Mouse (Mus musculus) forebrain, postnatal 0 days (tissue): ENCODE data around the gene Unc45b. TPM values are rescaled to one million over a fixed set of nuclear protein-coding genes. Genes with fewer than 3 reads are reported as not detected.
"Not testable (repeated sequence)": the region's sequence is repeated elsewhere in the genome, so short reads cannot be mapped to it uniquely, and the experiment has no call there.

Experiments
- ATAC-seq: fragments of 200-750 bp; cut with Nextera tagmentation; 2 replicates; pipeline ENCODE4 v1.8.0; 2017; ENCODE audit warnings: mild to moderate bottlenecking, moderate library complexity
- DNase-seq: peaks from one replicate; pipeline ENCODE4 v3.0.0-alpha.2; 2015
- H3K27ac ChIP-seq: fragments of 300-500 bp; sonication (generic); 2 replicates; pipeline ENCODE4 v1.5.1; 2014; ENCODE audit warnings: low read depth, mild to moderate bottlenecking, antibody characterized with exemption, low read length, moderate library complexity, mixed read lengths
- H3K27me3 ChIP-seq: fragments of 300-500 bp; sonication (generic); 2 replicates; pipeline ENCODE4 v1.6.1; 2014; ENCODE audit warnings: mild to moderate bottlenecking, low read length, mixed read lengths; ENCODE audit not compliant: insufficient read depth
- H3K36me3 ChIP-seq: fragments of 300-500 bp; sonication (generic); 2 replicates; pipeline ENCODE4 v1.6.1; 2014; ENCODE audit warnings: mild to moderate bottlenecking, moderate library complexity; ENCODE audit not compliant: insufficient read depth
- H3K4me1 ChIP-seq: fragments of 300-500 bp; sonication (generic); 2 replicates; pipeline ENCODE4 v1.6.1; 2014; ENCODE audit warnings: antibody characterized with exemption; ENCODE audit not compliant: insufficient read depth
- H3K4me2 ChIP-seq: fragments of 300-500 bp; sonication (generic); 2 replicates; pipeline ENCODE4 v1.6.1; 2014; ENCODE audit warnings: low read depth, mild to moderate bottlenecking, moderate library complexity
- H3K4me3 ChIP-seq: fragments of 300-500 bp; sonication (generic); 2 replicates; pipeline ENCODE4 v1.5.1; 2014; ENCODE audit warnings: low read depth, low read length, mixed read lengths
- H3K9ac ChIP-seq: fragments of 300-500 bp; sonication (generic); 2 replicates; pipeline ENCODE4 v1.6.1; 2014; ENCODE audit warnings: mild to moderate bottlenecking
- H3K9me3 ChIP-seq: fragments of 300-500 bp; sonication (generic); 2 replicates; pipeline ENCODE4 v1.6.1; 2016; ENCODE audit warnings: low read length
- CTCF ChIP-seq: sonication (generic); IDR thresholded peaks from 2 replicates; pipeline ENCODE4 v1.5.1; 2016; ENCODE audit warnings: antibody characterized with exemption, control low read depth, low read depth
- WGBS: fragments of 180-500 bp; shearing (Covaris S2); extraction: QIAGEN DNeasy Blood & Tissue Kit; methylation state at CpG from one replicate; pipeline ENCODE4 v1.1.7; 2014; 5-methylcytosine and 5-hydroxymethylcytosine counted together
- polyA plus RNA-seq: library from polyadenylated mRNA; unstranded; fragments of >200 nt; fragmentation: Nextera tagmentation; extraction: Ambion mirVana; gene quantifications from 2 replicates; pipeline ENCODE4 v1.2.1, GENCODE M21; 2015
- total RNA-seq: library from RNA; depleted of rRNA; stranded (reverse); fragments of >200 nt; gene quantifications from 2 replicates; pipeline ENCODE4 v1.2.3, GENCODE M21; 2014

Gene Unc45b
- total and polyA plus RNA-seq, 2 experiments from 2014 or later = 1.4 to 2.4 TPM

GRCm38 (mm10) chr11:82907651-82908607 is 2.4 kb upstream of the Unc45b start, which contains the start of gene Nle1:
Gene Nle1 (minus strand): TSS chr11:82908411.
- WGBS = 2% methylated on average over 72 of the region's 73 CpGs
- Histone ChIP-seq H3K36me3 (peaks cover 28% of the 10 kb centered on the region), H3K27me3 (no peaks in the 10 kb centered on the region), H3K9ac (peak within 1 kb of the TSS; percentile 77), H3K4me3 (peak within 1 kb of the TSS; percentile 73), H3K4me1 (no peaks in the 10 kb centered on the region), H3K4me2 (peak within 1 kb of the TSS; percentile 72), H3K9me3 (no peaks in the 10 kb centered on the region), H3K27ac (peak within 1 kb of the TSS; percentile 59; the same call in 1 of the 2 replicates)
- peak; percentile 98 for TF ChIP-seq CTCF
- ATAC-seq (peak; percentile 98), DNase-seq (peak; percentile 95)

- DNase-seq (no peak), ATAC-seq (no peak)
- WGBS = 64% methylated on average over 10 of the region's 10 CpGs
These were observed 1.8 kb upstream of the Unc45b start for GRCm38 (mm10) chr11:82908608-82908989.

GRCm38 (mm10) chr11:82910679-82911389 is 484 bp downstream of the Unc45b start:
- ATAC-seq (no peak), DNase-seq (no peak)
- H3K27me3 ChIP-seq = no peaks in the 10 kb centered on the region
- no peak overlapping the region for H3K27ac ChIP-seq
- H3K4me3 ChIP-seq = no peak overlapping the region
- no peak overlapping the region for H3K4me2 ChIP-seq
- H3K36me3 ChIP-seq = 0 out of 2 replicates have a peak, but pooled peaks cover 2% of the 10 kb centered on the region
- TF ChIP-seq CTCF = no peak
- 83% methylated on average over 11 of the region's 11 CpGs for WGBS
- H3K9ac ChIP-seq = no peak overlapping the region
- no peaks in the 10 kb centered on the region for H3K9me3 ChIP-seq
- no peaks in the 10 kb centered on the region for H3K4me1 ChIP-seq

More at GRCm38 (mm10) chr11:82908608-82908989, 1.8 kb upstream of the Unc45b start:
- TF ChIP-seq CTCF = no peak
- H3K4me1 ChIP-seq = no peaks in the 10 kb centered on the region
- H3K9me3 ChIP-seq = no peaks in the 10 kb centered on the region
- H3K4me2 ChIP-seq = peak overlapping the region; percentile 72
- peak overlapping the region; percentile 73; the same call in 1 of the 2 replicates for H3K4me3 ChIP-seq
- 0 out of 2 replicates have a peak overlapping the region, but pooled peaks have one; percentile 77 for H3K9ac ChIP-seq
- no peak overlapping the region for H3K27ac ChIP-seq
- H3K36me3 ChIP-seq = peaks cover 24% of the 10 kb centered on the region
- H3K27me3 ChIP-seq = no peaks in the 10 kb centered on the region

GRCm38 (mm10) chr11:82914711-82915352 is 4.5 kb downstream of the Unc45b start:
- DNase-seq (peak; percentile 89), ATAC-seq (peak; percentile 84)
- peak overlapping the region; percentile 37 for H3K4me2 ChIP-seq
- H3K36me3 ChIP-seq = no peaks in the 10 kb centered on the region
- TF ChIP-seq CTCF = peak; percentile 99
- H3K27me3 ChIP-seq = 0 out of 2 replicates have a peak, but pooled peaks cover under 1% of the 10 kb centered on the region
- no peak overlapping the region for H3K27ac ChIP-seq
- no peaks in the 10 kb centered on the region for H3K9me3 ChIP-seq
- H3K4me3 ChIP-seq = no peak overlapping the region
- WGBS = 8% methylated on average over 16 of the region's 16 CpGs
- no peak overlapping the region for H3K9ac ChIP-seq
- no peaks in the 10 kb centered on the region for H3K4me1 ChIP-seq

- H3K36me3 ChIP-seq = no peaks in the 10 kb centered on the region
- H3K27me3 ChIP-seq = 0 out of 2 replicates have a peak, but pooled peaks cover 3% of the 10 kb centered on the region
- no peak for TF ChIP-seq CTCF
- WGBS = 76% methylated on average over 10 of the region's 10 CpGs
- H3K27ac ChIP-seq = no peak overlapping the region
- no peak overlapping the region for H3K9ac ChIP-seq
- no peaks in the 10 kb centered on the region for H3K9me3 ChIP-seq
- H3K4me3 ChIP-seq = no peak overlapping the region
- ATAC-seq = no peak
- H3K4me1 ChIP-seq = no peaks in the 10 kb centered on the region
- DNase-seq = no peak
- no peak overlapping the region for H3K4me2 ChIP-seq
These were observed 10.4 kb downstream of the Unc45b start for GRCm38 (mm10) chr11:82920768-82921167.

GRCm38 (mm10) chr11:82921691-82922090 is 11.3 kb downstream of the Unc45b start:
- 75% methylated on average over 4 of the region's 4 CpGs for WGBS
- Histone ChIP-seq H3K4me2 (no peak overlapping the region), H3K9ac (no peak overlapping the region), H3K36me3 (no peaks in the 10 kb centered on the region), H3K4me1 (no peaks in the 10 kb centered on the region), H3K4me3 (no peak overlapping the region), H3K9me3 (no peaks in the 10 kb centered on the region), H3K27me3 (0 out of 2 replicates have a peak, but pooled peaks cover 3% of the 10 kb centered on the region), H3K27ac (no peak overlapping the region)
- no peak for TF ChIP-seq CTCF
- ATAC-seq (no peak), DNase-seq (no peak)

GRCm38 (mm10) chr11:82923910-82924309 is 13.6 kb downstream of the Unc45b start:
- not testable (repeated sequence) for H3K4me1 ChIP-seq, H3K9ac ChIP-seq, H3K4me3 ChIP-seq, H3K36me3 ChIP-seq, H3K9me3 ChIP-seq, H3K27me3 ChIP-seq, H3K4me2 ChIP-seq, DNase-seq, ATAC-seq, H3K27ac ChIP-seq
- WGBS = 91% methylated on average over 6 of the region's 6 CpGs
